Mouse (Mus musculus): ENCODE results near the gene Mfsd13b. TPM values are rescaled to one million over a fixed set of nuclear protein-coding genes. Genes with fewer than 3 reads are reported as not detected.

The Mfsd13b gene
- total and polyA plus RNA-seq, 3 experiments = not detected

- Histone ChIP-seq H3K4me1 (ENCODE audit: control insufficient read depth in 1 of 2, insufficient read depth in 2 of 2) (no peaks in the 10 kb centered on the region), H3K4me3 (replicated peaks in 1 of 3; ENCODE audit: low read depth in 2 of 3, low read length in 2 of 3, poor library complexity in 1 of 3) (no peak overlapping the region), H3K9me3 (replicated peaks; ENCODE audit: low read length) (no peaks in the 10 kb centered on the region), H3K27ac (ENCODE audit: insufficient read depth, low read depth) (no peak overlapping the region), H3K4me2 (ENCODE audit: insufficient read depth, low read depth, poor library complexity, severe bottlenecking) (no peak overlapping the region), H3K79me2 (replicated peaks; ENCODE audit: control insufficient read depth, extremely low read depth, insufficient read depth, poor library complexity, severe bottlenecking) (no peaks in the 10 kb centered on the region), H3K27me3 (replicated peaks) (no peaks in the 10 kb centered on the region), H3K36me3 (replicated peaks in 1 of 2; ENCODE audit: control insufficient read depth in 1 of 2, insufficient read depth in 1 of 2, low read length in 1 of 2) (peaks cover 76 to 100% of the 10 kb centered on the region in 2 experiments), H3K9ac (ENCODE audit: insufficient read depth, low read depth) (no peak overlapping the region)
- in situ Hi-C loops (cut with MboI; ENCODE audit: low pct_ligation_motif_present, low pct_unique_long_range_greater_than_20kb, low sequenced_read_pairs) = loop anchor here (10.0 kb wide), 1 partner anchor 180 kb away; no protein-coding TSS in a partner anchor
- peak; percentile 52 for DNase-seq (ENCODE audit: extremely low read depth)
- dilution Hi-C loops (cut with MboI; ENCODE audit: extremely low pct_ligation_motif_present, extremely low pct_unique_long_range_greater_than_20kb, low sequenced_read_pairs) = no loop called here
- no peak for TF ChIP-seq UBTF (IDR thresholded peaks at IDR 0.05; ENCODE audit: low read depth, low read length)
- no peak for TF ChIP-seq TBP (conservative IDR thresholded peaks at IDR 0.05; ENCODE audit: low read depth, low read length)
- no peak for TF ChIP-seq MXI1 (IDR thresholded peaks at IDR 0.05; ENCODE audit: low read depth, low read length)
- TF ChIP-seq KAT2A (IDR thresholded peaks at IDR 0.05; ENCODE audit: insufficient replicate concordance, low read length) = no peak
- no peak for TF ChIP-seq CHD1 (IDR thresholded peaks at IDR 0.05; ENCODE audit: low read depth, low read length)
- peak; percentile 19 to 78; a peak in 3 of 4 replicates for TF ChIP-seq CTCF (conservative IDR thresholded peaks at IDR 0.05 in 1 of 2, IDR thresholded peaks at IDR 0.05 in 1 of 2; ENCODE audit: low read depth in 2 of 2, low read length in 2 of 2)
- TF ChIP-seq SMC3 (IDR thresholded peaks at IDR 0.05; ENCODE audit: low read depth, low read length) = peak; percentile 71
- TF ChIP-seq ELF1 (IDR thresholded peaks at IDR 0.05; ENCODE audit: low read depth, low read length) = no peak
- TF ChIP-seq ZC3H11A (IDR thresholded peaks at IDR 0.05; ENCODE audit: low read depth, low read length) = no peak
- no peak for TF ChIP-seq MAZ (IDR thresholded peaks at IDR 0.05; ENCODE audit: low read depth, low read length)
- TF ChIP-seq HCFC1 (IDR thresholded peaks at IDR 0.05; ENCODE audit: low read depth, low read length) = no peak
- no peak for TF ChIP-seq USF2 (conservative IDR thresholded peaks at IDR 0.05; ENCODE audit: low read depth, low read length)
- TF ChIP-seq NELFE (IDR thresholded peaks at IDR 0.05; ENCODE audit: low read depth, low read length) = 0 out of 2 replicates have a peak, but pooled peaks have one; percentile 13
- TF ChIP-seq ZNF384 (IDR thresholded peaks at IDR 0.05; ENCODE audit: low read depth, low read length) = no peak
- no peak for TF ChIP-seq MEF2A (IDR thresholded peaks at IDR 0.05; ENCODE audit: borderline replicate concordance, low read depth, low read length)
- TF ChIP-seq MAFK (IDR thresholded peaks at IDR 0.05; ENCODE audit: insufficient replicate concordance, low read length) = no peak
- no peak for TF ChIP-seq MAX (IDR thresholded peaks at IDR 0.05; ENCODE audit: low read length)
- no peak for TF ChIP-seq EP300 (IDR thresholded peaks at IDR 0.05; ENCODE audit: low read length)
- TF ChIP-seq POLR2A (IDR thresholded peaks at IDR 0.05; ENCODE audit: low read depth, low read length) = no peak
- TF ChIP-seq E2F4 (IDR thresholded peaks at IDR 0.05; ENCODE audit: insufficient replicate concordance, low read depth, low read length) = no peak
- peak; percentile 70 for TF ChIP-seq RAD21 (IDR thresholded peaks at IDR 0.05; ENCODE audit: low read depth, low read length)
- no peak for TF ChIP-seq TCF12 (IDR thresholded peaks at IDR 0.05; ENCODE audit: low read depth, low read length)
- no peak for TF ChIP-seq ETS1 (conservative IDR thresholded peaks at IDR 0.05; ENCODE audit: low read depth, low read length)
- no peak for TF ChIP-seq IRF4 (IDR thresholded peaks at IDR 0.05; ENCODE audit: low read depth, low read length)
- no peak for TF ChIP-seq ZKSCAN1 (IDR thresholded peaks at IDR 0.05; ENCODE audit: borderline replicate concordance, low read depth, low read length)
- TF ChIP-seq MYC (IDR thresholded peaks at IDR 0.05; ENCODE audit: low read depth, low read length) = no peak
- TF ChIP-seq ZMIZ1 (IDR thresholded peaks at IDR 0.05; ENCODE audit: low read depth, low read length) = no peak
- TF ChIP-seq RCOR1 (conservative IDR thresholded peaks at IDR 0.05; ENCODE audit: low read depth, low read length) = no peak
- no peak for TF ChIP-seq NRF1 (IDR thresholded peaks at IDR 0.05; ENCODE audit: low read depth, low read length)
Measured at GRCm38 (mm10) chr7:120934716-120935115, 47.6 kb upstream of the Mfsd13b start.

Measured in CH12.LX (cell line).